Mouse (Mus musculus): Measurements from ENCODE around the gene Rnf220. TPM values are rescaled to one million over a fixed set of nuclear protein-coding genes. Genes with fewer than 3 reads are reported as not detected.

Gene Rnf220
- total RNA-seq (2021), result 10 to 100 TPM; 48.0 to 54.5 TPM
- long read RNA-seq, experiment 1, transcript Rnf220-212 (11 exons, 1,949 nt), result major isoform, 13 of 72 reads
- long read RNA-seq, experiment 1, partial matches to known transcripts, result 3 of 72 reads
- long read RNA-seq, experiment 1, other reads (novel, unspliced or antisense), result 52 of 72 reads
- long read RNA-seq, experiment 2, transcript Rnf220-212 (11 exons, 1,949 nt), result major isoform, 13 of 68 reads
- long read RNA-seq, experiment 2, partial matches to known transcripts, result 4 of 68 reads
- long read RNA-seq, experiment 2, other reads (novel, unspliced or antisense), result 48 of 68 reads

DNA sequence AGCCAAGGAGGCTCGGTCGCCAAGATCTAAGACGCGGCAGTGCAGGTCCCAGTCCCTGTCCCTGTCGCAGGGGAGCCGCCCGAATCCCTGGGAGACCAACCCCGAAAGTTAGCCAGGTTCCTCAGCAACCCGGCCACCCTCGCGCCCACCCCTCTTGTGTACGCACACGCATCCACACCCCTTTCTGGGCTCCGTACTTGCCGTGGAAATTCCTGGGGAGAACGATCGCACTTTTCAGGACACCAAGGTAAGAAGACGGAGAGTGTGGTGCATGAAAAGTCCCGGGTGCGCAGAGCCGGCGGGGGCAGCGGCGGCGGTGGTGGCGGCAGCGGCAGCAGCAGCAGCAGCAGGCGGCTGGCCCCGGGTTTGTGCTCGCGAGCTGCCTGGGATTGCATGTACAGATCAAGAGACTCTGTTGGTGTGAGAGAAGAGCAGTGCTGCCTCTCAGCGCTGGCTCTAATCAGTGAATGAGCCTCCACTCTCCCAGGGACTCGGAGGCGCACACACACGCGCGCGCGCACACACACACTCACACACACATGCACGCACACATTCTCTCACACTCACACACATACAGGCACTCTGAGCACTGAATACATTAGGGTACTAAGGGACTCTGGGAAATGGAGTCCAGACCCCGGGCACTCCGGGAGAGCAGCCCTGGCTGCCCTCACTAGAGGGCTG is at the start of gene Rnf220:
Gene Rnf220, minus strand, starts transcription at position 571 of the 684 bp plus-strand sequence.
- DNase-seq, result peak; percentile 31

DNA sequence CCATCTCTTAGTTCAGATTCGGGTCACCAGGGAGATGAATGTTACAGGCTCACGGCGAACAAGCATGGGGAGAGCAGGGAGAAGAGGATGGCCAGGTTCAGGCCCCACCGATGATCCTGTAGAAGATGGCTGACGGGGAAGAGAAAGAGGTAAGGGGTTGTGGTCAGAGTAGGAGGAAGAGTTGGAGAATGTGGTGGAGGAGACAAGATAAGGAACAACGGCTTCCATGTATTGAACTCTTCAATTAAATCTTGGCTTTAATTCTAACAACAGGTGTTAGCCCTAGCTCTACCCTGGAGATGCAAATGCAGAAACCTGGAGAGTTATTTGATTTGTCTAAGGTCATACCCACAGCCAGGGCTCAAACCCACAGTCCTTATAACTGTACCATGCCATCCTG is 49.8 kb upstream of the Rnf220 start:
- no peak for DNase-seq

DNA sequence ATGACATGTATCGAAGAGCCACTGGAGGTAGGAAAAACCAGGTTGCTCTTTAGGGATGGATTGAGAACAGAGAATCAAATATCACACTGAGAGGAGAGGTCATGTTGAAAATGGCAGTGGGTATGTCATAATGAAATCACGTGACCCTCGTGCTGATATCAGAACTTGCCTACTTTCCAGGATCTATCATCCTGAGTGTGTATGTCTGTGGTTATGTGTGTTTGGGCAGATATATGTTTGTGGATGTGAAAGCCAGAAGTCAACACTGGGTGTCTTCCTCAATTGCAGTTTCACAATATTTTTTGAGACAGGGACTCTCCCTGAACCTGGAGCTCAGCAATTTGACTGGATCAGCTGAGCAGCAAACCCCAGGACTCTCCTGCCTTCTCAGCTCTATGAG is 48.6 kb upstream of the Rnf220 start:
- no peak for DNase-seq

DNA sequence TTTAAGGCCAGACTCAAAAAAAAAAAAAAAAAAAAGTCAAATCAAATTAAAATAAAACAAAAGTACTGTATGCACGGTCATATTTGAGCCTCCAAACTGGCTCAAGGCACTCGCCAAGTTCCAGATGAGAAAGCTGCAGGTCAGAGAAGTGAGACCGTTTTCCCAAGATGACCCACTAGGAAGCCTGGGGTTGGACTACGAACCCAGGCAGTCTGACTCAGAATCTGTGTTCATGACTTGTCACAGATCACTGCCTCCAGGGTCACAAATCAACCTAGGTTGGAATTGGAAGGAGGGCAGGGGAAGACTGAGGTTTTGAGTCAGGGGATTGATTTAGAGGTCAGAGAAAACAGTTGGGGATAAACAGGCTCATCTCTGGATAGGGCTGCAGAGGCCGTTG is 43.7 kb upstream of the Rnf220 start:
- DNase-seq, result no peak

DNA sequence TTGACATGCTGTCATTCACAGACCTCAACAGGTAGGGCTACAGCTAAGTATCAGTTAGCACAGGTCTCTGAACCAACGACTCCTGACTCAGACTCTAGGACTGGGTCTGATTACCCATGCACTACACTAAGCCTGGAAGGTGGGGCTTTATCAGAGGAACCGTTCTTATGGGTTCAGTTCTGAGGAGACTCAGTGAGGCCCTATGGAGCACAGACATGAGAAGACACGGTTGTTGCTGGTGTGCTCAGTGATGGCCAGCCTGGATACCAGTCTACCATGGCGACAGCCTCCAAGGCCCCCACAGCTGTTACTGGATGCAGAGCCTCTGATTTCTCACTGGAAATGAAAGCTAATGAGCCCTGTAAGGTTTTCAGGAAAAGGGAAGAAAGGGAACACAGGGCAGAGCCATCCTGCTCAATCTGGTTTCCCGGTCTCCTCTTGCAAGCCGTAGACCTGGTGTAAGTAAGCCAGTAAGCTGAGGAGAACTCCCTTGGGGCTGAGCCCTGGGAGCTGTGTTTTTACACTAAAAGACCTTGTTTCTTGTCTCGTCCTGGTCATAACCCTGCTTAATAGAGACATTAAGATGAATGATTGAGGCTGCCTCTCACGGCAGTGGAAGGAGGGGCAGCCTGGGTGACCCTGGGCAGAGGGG is 42.6 kb upstream of the Rnf220 start:
- DNase-seq, result no peak

DNA sequence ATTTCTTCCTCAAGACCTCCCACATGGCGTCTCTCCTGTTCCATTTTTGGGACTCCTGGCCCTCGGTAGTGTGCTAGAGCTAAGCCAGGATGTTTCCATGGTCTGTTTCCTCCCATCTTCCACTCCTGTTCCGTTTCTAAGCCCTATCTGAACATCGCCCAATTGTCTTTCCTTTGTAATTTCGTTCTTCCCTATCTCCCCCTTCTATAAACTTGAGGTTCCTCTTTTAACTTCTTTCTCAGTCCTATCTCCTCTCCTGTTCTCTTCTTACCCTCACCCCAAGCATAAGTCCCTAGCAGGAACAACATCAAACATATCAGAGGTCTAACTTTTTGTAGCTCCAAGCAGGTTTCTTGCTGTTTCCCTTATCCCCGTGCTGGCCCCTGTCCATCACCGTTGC is 40.1 kb upstream of the Rnf220 start:
- DNase-seq, result no peak

DNA sequence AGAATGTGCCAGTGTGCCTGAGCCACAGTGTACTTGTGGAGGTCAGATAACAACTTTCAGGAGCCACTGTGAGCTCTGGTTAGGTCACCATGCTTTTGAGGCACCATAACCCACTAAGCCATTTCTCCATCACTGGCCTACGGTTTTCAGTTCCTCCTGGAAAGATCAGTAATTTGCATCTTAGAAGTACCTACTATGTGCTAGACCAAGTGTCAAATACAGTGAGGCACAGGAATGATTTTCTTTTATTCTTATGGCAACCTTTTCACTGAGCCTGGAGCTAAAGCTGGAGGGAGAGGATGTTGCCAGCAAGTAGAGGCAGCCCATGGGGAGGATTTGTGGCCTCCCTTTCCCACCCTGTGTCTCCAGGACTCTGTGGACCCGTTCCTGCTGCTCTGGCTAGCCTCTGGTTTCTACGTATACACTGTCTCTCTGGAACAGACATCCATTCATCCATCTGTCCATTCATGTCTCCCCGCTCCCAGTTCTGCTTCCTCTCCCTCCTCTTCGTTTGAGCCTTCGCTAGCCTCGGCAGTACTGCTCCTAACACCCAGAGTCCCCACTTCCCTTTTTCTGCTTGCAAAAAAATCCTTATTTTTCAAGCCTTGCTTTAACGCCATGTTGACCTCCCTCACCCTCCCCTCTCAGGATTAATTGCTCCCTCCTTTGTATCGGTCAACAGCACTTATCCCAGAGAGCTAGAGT is 38.8 kb upstream of the Rnf220 start:
- no peak for DNase-seq

DNA sequence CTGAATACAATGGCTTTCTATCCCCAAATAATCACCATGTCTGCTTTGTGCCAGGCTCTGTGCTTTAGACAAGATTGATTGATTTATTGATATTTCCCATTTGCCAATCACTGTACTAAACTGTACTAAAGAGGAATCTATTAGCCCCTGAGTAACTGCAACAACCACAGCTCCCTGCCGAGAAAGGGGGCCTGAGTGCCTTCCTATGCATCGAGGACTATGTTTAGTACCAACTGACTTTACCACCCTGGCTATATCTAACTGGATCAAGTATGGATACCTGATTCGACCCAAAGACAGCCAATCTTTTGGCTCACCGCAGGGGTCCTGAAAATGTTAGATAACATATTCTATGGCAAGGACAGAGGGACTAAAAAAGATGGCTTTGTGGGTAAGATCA is 33.0 kb upstream of the Rnf220 start:
- DNase-seq, result no peak

DNA sequence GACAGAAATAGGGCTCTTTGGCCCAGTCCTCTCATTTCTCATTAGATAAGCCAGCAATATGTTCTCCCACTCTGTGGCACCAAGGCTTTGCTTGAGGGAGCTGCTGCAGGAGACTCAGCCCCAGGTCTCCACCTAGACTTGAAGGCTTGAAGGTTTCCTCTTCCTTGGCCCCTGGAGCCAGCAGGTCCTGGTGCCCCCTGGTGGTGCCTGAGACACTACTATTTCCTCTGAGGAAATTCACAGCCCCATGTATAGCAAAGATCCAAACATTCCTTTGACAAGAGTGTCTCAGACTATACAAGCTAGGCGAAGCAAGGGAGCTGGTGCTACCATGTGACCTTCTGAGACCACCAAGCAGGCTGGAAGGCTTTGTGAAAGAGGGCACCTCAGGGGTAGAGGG is 31.1 kb upstream of the Rnf220 start:
- peak; percentile 60 for DNase-seq

DNA sequence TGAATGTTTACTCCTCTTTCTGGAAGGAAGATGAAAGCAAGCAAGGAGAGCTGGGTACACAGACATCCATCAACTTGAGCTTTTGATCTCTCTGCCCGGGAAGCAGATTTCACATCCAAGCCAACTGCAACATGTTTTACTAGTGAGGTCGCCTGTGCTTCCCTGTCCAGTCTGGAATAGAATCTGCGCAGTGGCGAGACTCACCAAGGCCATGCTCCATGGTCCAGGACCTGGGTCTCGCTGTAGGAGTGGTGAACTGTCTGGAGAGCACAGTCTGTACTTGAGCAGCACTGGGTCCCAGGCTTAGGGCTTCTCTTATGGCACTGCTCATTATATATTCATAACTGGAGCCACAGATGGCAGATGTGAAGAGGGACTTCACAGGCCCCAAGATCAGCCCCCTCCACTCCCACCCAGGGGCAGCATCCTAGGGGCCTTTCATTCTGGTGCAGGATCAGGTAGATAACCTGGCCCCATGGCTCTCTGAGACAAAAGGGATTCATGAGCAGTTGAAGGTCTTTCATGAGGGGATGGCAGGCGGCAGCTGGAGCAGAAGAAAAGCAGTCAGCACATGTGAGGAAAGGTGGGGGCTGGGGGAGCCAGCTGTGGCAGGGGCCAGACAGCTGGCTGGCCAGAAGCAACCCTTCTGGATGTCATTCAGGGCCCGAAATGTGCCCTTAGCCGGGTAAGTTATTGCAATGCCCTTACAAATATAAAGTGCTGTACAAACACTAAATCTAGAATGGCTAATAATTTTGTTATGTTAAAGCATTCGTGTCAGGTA is 30.5 kb upstream of the Rnf220 start:
- no peak for DNase-seq

DNA sequence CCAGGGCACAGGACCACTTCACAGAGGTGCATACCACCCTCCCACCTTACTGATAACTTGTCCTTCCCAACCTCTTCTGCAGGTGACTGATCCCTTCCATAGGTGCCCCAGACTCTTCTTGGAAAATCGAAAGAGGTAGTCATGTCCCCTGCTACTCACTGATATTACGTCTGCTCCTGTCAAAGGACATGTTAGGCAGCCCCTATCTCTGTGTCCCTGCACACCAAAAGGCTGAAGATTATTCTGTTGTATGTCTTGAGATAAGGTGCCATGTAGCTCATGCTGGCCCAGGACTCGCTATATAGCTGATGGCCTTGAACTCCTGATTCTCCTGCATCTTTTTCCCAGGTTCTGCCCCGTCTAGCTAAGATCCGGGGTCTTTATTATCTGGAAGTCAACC is 29.1 kb upstream of the Rnf220 start:
- no peak for DNase-seq

DNA sequence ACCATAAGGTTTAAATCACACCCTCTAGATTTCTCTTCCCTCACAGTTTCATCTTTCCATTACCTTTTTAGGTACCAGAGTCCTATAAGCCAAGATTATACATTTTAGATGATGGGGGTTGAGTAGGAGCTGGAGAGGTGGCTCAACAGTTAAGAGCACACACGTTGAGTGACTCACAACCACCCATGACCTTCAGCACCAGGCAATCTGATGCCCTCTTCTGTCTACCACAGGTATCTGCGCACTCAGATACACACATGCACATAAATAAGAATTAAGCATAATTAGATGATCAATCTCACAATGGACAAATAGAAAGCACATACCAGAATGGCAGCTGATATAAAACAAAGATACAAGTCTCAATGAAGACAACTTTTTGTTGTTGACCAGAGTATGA is 24.5 kb upstream of the Rnf220 start:
- DNase-seq, result no peak

DNA sequence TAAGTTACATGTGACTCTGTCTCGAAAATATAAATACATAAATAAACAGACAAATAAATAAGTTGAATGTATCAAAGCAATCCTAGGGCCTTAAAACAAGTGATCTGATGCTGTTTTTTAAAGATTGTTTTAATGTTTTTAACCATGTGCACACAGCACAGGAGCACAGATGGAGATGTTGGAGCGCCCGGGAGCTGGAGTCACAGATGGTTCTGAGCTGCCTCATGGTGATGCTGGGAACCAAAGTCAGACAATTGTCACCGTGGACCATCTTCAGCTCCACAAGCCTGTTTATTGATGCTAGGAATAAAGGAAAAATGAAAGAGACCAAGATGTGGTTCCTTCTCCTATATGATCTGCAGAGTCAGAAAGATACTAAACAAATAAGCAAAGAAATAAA is 21.4 kb upstream of the Rnf220 start:
- no peak for DNase-seq

DNA sequence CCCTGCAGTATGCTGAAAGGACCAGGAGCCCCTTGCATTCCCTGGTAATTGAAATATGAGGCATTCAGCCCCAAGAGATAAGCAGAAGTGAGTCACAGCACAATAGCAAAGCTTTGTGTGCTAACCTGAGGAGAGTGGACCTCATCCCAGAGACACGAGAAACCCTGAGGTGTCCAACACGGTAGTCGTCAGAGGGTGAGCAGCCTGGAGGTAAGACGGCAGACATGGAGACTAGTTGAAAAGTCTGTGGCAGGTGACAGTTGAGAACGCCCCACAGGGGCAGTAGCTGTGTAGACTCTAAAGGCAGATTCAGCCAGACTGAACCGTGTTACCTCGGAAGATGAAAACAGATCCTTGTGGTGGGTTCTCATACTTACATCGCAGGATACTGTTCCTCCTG is 2.2 kb upstream of the Rnf220 start:
- no peak for DNase-seq

DNA sequence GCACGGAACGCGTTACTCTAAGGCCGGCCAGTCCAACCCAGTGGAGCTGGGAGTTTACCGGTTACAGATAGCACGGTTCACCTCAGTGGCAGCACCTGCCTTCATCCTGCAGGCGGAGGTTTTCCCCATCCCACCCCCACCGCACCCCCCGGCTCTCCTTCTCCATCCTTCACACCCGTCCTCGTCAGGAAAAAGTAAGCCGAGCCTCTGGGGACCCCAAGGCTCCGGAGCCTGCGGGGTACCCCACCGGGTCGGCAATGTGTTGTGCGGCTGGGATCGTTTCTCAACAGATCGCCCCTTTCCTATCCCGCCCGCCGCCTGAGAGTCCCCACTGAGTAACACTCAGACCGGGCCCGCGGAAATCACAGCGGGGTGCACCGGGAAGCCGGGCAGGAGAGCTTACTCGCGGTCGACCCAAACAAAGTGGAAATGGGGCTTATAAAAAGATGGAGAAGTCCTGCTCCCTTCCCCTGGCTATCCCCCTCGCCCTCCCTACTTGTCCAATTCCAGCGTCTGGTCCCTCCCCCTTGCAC is 917 bp downstream of the Rnf220 start:
- peak; percentile 26 for DNase-seq

DNA sequence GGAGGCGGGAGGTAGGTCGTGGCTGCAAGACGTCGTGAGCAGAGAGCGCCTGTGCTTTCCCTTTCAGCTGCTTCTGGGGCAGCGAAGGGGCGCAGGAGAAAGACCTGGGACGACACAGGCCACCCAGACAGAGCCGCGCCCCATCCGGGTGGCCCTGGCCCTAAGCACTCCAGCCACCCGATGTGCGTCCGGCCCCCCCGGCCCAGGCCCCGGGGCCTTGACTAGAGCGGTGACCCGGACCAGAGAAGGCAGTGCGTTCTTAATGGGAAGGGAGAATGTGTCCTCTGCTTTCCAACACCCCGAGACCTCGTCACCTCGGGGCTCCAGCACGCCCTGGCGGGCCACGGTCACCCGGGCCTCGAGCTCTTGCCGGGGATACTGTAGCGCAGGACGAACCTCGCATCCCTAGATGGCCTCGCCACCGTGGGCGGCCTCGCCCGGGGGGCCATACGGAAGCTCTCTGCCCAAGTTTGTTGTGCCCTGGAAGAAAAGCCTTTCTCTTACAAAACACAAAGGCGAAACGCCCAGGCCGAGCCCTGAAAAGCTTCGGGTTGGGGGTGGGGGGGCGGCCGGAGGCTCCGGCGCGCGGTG is 1.8 kb downstream of the Rnf220 start:
- peak; percentile 26 for DNase-seq

DNA sequence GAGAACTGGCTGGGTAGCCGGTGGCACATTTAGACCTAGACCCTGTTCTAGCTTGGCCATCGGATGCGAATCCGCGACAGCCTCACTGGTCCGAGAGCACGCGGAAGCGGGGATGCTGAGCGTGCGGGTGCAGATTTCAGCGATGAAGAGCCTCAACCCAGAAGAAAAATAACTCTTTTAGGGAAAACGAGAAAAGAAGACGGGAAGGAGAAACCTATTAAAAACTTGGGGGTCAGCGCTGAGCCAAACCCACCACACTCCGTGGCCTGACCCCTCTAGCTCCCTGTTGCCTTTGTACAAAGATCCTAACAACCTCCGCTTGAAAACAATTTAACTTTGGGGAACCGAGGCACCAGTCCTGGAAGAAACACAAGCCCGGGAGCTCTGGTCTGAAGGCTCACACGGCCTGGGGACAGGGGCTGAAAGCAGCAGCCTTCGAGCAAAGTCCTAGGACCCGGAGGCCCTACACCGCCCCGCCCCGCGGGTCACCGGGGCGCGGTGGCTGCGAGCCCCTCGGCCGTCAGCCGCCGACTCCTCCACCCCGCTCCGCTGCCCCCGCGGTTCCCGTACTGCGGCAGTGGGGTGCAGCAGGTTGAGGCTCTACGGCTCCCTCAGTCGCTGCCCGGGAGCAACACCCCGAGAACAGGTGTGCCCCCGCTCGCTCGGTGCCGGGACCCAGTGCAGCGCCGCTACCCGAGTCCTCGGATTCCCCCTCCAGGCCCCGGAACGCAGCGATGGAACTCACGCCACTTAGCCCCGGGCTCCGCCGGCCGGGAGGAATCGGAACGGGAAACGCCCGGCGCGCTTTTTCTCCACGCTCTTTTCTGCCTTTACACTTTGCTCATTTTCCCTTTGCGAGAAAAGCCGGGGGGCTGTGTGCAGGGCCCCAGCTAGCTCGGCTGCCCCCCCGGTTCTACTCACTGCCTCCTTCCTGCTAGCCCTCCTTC is 2.7 kb downstream of the Rnf220 start:
- DNase-seq, result peak; percentile 41

DNA sequence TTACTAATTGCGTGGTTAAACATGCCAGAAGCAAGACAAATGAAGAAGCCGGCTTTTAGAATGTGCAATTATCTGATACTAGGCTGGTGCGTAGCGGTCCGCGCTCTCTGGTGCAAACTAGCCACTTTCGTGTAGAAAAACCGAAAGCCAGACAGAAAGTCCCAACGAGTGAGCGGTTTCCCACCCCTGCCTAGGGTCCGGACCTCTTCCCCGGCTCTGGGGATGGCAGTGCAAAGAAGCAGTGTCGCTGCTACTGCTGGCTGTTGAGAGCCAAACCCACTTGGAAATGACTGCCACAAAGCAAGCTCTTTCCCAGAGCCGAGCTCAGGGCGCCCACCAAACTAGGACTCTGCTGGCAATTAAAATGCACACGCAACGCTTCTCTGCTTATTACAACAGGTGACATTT is 3.7 kb downstream of the Rnf220 start:
- DNase-seq, result peak; percentile 16

DNA sequence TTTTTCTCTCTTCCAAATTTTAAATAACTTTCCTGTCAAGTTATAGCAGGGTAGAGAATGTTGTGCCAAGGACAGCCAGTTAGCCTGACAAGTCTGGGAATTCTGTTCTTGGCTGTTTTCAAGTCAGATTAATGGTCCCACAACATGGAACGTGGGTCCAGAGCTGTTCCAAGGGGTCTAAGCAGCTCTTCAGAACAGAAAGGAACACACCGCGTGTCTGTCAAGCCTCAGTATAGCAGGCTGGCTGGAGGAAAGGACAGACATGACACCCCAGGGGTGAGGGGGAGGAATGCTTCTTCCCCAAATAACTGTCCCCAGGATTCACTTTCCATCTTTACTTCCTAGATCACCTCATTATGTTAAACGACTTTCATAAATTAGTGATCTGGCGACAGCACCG is 5.0 kb downstream of the Rnf220 start:
- DNase-seq, result no peak

DNA sequence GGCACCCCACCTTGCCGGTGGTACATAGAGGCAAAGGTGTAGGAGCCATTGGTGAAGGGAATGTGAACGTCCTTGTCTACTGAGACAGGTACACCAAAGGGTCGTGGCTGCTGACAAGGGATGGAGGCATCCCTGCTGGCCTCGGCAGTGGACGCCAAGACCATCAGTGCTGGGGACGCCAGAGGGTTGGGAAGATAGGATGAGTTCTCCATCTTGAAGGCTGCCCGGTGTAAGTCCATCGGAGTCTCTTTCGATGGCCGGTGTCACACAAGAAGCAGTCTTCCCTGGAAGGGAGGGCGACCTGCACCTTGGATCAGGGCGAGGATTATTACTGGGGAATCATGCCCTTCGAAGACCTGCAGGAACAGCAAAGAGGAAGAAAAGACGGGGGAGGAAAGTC is 6.9 kb downstream of the Rnf220 start:
- no peak for DNase-seq

All from gastrocnemius, postnatal 10 days (tissue).